Mouse (Mus musculus) hindbrain, embryonic 11.5 days (tissue): ENCODE data around the gene Ahcyl2. TPM values are rescaled to one million over a fixed set of nuclear protein-coding genes. Genes with fewer than 3 reads are reported as not detected.

Source experiments
- ATAC-seq: fragments of 200-750 bp; cut with Nextera tagmentation; 2 replicates; pipeline ENCODE4 v1.8.0; 2017; ENCODE audit warnings: mild to moderate bottlenecking, moderate TSS enrichment, moderate library complexity; ENCODE audit not compliant: low FRiP score
- DNase-seq: peaks from one replicate; pipeline ENCODE4 v3.0.0-alpha.2; 2015; ENCODE audit warnings: low spot score
- H3K27ac ChIP-seq: fragments of 300-500 bp; sonication (generic); 2 replicates; pipeline ENCODE4 v1.5.1; 2014; ENCODE audit warnings: mild to moderate bottlenecking, low read depth, low read length
- H3K27me3 ChIP-seq: fragments of 300-500 bp; sonication (generic); 2 replicates; pipeline ENCODE4 v1.6.1; 2014; ENCODE audit warnings: mild to moderate bottlenecking, low read length, moderate library complexity, mixed read lengths; ENCODE audit not compliant: control insufficient read depth, insufficient read depth
- H3K36me3 ChIP-seq: fragments of 300-500 bp; sonication (generic); 2 replicates; pipeline ENCODE4 v1.6.1; 2014; ENCODE audit warnings: mild to moderate bottlenecking, low read length, moderate library complexity, mixed read lengths; ENCODE audit not compliant: control insufficient read depth, insufficient read depth
- H3K4me1 ChIP-seq: fragments of 300-500 bp; sonication (generic); replicated peaks from 2 replicates; pipeline ENCODE4 v1.6.1; 2014; ENCODE audit warnings: low read length, mixed read lengths; ENCODE audit not compliant: control insufficient read depth, insufficient read depth
- H3K4me2 ChIP-seq: fragments of 300-500 bp; sonication (generic); replicated peaks from 2 replicates; pipeline ENCODE4 v1.6.1; 2014; ENCODE audit warnings: mild to moderate bottlenecking, low read depth, low read length
- H3K4me3 ChIP-seq: fragments of 300-500 bp; sonication (generic); 2 replicates; pipeline ENCODE4 v1.5.1; 2014; ENCODE audit warnings: low read depth, low read length
- H3K9ac ChIP-seq: fragments of 300-500 bp; sonication (generic); 2 replicates; pipeline ENCODE4 v1.6.1; 2014; ENCODE audit warnings: low read depth, low read length
- H3K9me3 ChIP-seq: fragments of 300-500 bp; sonication (generic); 2 replicates; pipeline ENCODE4 v1.6.1; 2016; ENCODE audit warnings: low read length; ENCODE audit not compliant: control insufficient read depth
- WGBS: fragments of 180-500 bp; shearing (Covaris S2); extraction: QIAGEN DNeasy Blood & Tissue Kit; methylation state at CpG from one replicate; pipeline ENCODE4 v1.1.7; 2014; 5-methylcytosine and 5-hydroxymethylcytosine counted together
- polyA plus RNA-seq: library from polyadenylated mRNA; unstranded; fragments of >200 nt; fragmentation: Nextera tagmentation; extraction: Ambion mirVana; gene quantifications from 2 replicates; pipeline ENCODE4 v1.2.1, GENCODE M21; 2014

The Ahcyl2 gene
- polyA plus RNA-seq, 1 experiment from 2014 or later, result 17.4 TPM

DNA sequence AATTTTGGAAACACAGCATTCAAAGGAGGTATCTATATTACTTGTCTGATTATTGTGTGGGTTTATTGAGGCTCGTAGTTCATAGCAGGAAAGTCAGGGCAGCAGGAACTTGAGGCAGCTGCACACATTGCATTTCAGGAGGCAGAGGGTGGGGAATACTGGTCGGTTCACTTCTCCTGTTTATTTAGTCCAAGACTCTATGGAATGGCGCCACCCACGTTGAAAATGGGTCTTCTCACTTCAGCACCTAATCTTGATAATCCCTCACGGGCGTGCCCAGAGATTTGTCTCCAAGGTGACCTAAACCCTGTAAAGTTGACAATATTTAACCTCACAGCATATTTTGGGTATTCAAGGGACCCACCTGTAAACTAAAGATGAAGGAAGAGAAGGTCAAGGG is 180.0 kb downstream of the Ahcyl2 start:
- Histone ChIP-seq H3K4me1 (no peaks in the 10 kb centered on the region), H3K4me3 (no peak overlapping the region), H3K9me3 (no peaks in the 10 kb centered on the region), H3K36me3 (no peaks in the 10 kb centered on the region), H3K27ac (no peak overlapping the region), H3K27me3 (no peaks in the 10 kb centered on the region), H3K9ac (no peak overlapping the region), H3K4me2 (no peak overlapping the region)
- no peak for DNase-seq
- WGBS, result 84% methylated on average over 6 of the region's 6 CpGs
- ATAC-seq, result no peak

DNA sequence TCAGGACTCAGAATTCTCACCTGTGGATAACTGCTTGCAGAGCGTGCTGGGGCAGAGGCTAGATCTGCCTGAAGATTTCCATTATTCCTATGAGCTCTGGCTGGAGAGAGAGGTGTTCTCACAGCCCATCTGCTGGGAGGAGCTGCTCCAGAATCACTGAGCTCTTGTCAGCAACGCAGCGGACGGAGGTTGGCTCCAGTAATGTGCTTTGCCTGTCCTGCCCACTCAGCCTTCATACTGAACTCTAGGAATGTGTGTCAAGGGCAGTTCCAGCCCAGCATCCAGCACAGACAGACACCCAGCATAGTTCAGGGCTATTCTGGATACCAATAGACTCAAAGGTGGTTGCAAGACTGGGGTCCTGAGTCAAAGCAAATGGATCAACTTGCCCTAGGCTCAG is 188.9 kb downstream of the Ahcyl2 start:
- 88% methylated on average over 4 of the region's 4 CpGs for WGBS
- no peaks in the 10 kb centered on the region for H3K9me3 ChIP-seq
- H3K4me2 ChIP-seq, result no peak overlapping the region
- ATAC-seq (no peak), DNase-seq (no peak)
- H3K4me3 ChIP-seq, result no peak overlapping the region
- no peak overlapping the region for H3K9ac ChIP-seq
- H3K36me3 ChIP-seq, result no peaks in the 10 kb centered on the region
- no peaks in the 10 kb centered on the region for H3K27me3 ChIP-seq
- H3K27ac ChIP-seq, result no peak overlapping the region
- no peaks in the 10 kb centered on the region for H3K4me1 ChIP-seq

DNA sequence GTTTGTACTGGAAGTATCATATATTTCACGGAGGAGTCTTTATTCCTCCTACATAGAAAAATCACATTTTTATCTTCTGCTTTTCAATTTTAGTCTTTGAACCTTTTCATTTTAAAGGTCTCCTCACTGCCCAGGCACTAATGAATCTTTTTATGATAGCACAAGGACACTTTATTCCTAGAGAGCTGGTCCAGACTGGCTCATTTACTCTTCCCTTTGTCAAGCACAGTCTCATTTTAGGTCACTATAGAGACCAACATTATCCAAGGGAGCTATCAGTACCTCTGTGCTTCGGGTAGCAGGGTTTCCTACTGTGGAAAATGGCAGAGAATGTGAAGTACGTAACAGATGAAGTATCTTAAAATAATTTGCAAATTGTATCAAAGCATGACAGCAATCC is 190.9 kb downstream of the Ahcyl2 start:
- no peaks in the 10 kb centered on the region for H3K9me3 ChIP-seq
- no peaks in the 10 kb centered on the region for H3K27me3 ChIP-seq
- 87% methylated on average over 3 of the region's 3 CpGs for WGBS
- H3K27ac ChIP-seq, result no peak overlapping the region
- H3K9ac ChIP-seq, result no peak overlapping the region
- no peak for DNase-seq
- H3K4me1 ChIP-seq, result no peaks in the 10 kb centered on the region
- ATAC-seq, result no peak
- H3K4me3 ChIP-seq, result no peak overlapping the region
- no peaks in the 10 kb centered on the region for H3K36me3 ChIP-seq
- H3K4me2 ChIP-seq, result no peak overlapping the region

DNA sequence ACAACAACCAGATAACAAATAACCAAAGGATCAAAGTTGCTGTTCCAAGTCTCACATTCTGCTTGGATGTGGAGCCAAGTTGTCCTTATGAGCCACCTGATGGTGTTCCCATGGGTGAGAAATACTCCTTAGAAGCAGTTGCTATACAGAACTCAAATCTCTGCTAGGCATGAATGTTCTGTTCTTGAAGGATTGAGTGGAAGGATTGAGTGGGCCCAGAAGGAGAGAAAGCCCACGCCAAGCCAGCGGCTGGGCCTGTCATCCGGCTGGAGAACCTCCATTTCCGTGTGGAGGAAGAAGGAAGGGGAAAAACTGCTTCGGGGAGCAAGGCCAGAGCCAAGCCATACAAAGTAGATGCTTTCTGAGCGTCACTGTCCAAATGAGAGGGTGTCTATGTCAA is 193.3 kb downstream of the Ahcyl2 start:
- Histone ChIP-seq H3K27me3 (no peaks in the 10 kb centered on the region), H3K36me3 (no peaks in the 10 kb centered on the region), H3K4me1 (no peaks in the 10 kb centered on the region), H3K9me3 (no peaks in the 10 kb centered on the region), H3K9ac (no peak overlapping the region), H3K4me2 (no peak overlapping the region), H3K4me3 (no peak overlapping the region), H3K27ac (no peak overlapping the region)
- no peak for ATAC-seq
- no peak for DNase-seq
- WGBS, result 90% methylated on average over 6 of the region's 6 CpGs

Other genes starting within 250 kb of the Ahcyl2 start
- gene Irf5, start 241.4 kb upstream of the Ahcyl2 start, polyA plus RNA-seq, result 2.5 and 2.7 TPM in 2 replicates
- 97.3 and 118 TPM in 2 replicates for gene Tnpo3, start 158.1 kb upstream of the Ahcyl2 start, polyA plus RNA-seq
- gene Tspan33, start 73.8 kb upstream of the Ahcyl2 start, polyA plus RNA-seq, result 5.7 and 6.1 TPM in 2 replicates
- 38.6 and 39.3 TPM in 2 replicates for gene Smo, start 32.5 kb upstream of the Ahcyl2 start, polyA plus RNA-seq
- gene Strip2, start 149.0 kb downstream of the Ahcyl2 start, polyA plus RNA-seq, result 0.82 and 0.99 TPM in 2 replicates